8 mouse cellular contexts compared by ENCODE assay signal in genomic region chr1:168430868-168431710, GRCm38 (mm10). TPM values are rescaled to one million over a fixed set of nuclear protein-coding genes. Genes with fewer than 3 reads are reported as not detected.
DNase-seq lines count a peak whose midpoint lies in the region; ATAC-seq lines count a peak whose summit lies in the region.

No protein-coding gene starts in this region.

- peak overlapping the region; percentile 98 for H3K9ac ChIP-seq in lung, embryonic 15.5 days

- peak overlapping the region; percentile 85 for H3K4me3 ChIP-seq in lung, embryonic 15.5 days

- peak overlapping the region; percentile 99 for H3K27ac ChIP-seq in lung, embryonic 15.5 days

- no peaks in the 10 kb centered on the region for H3K9me3 ChIP-seq in lung, embryonic 15.5 days

- H3K4me1 ChIP-seq in lung, embryonic 15.5 days, result peaks cover 15% of the 10 kb centered on the region; the same call in 1 of the 2 replicates

- H3K36me3 ChIP-seq in lung, embryonic 15.5 days, result no peaks in the 10 kb centered on the region

- H3K4me2 ChIP-seq in lung, embryonic 15.5 days, result peak overlapping the region; percentile 57

- no peaks in the 10 kb centered on the region for H3K27me3 ChIP-seq in lung, embryonic 15.5 days

- ATAC-seq in lung, embryonic 15.5 days (ENCODE audit: borderline replicate concordance, extremely low read depth, low FRiP score, low TSS enrichment), result no peak

- peak; percentile 52 for DNase-seq in right cerebral cortex, postnatal 25 days
- no peak for DNase-seq in right cerebral cortex, postnatal 36 days (ENCODE audit: low spot score in 2 of 2)
- peak; percentile 61 to 72 for DNase-seq in cerebellum, adult 18-20 months
- peak; percentile 30 for DNase-seq in gastrocnemius, adult 18-20 months (ENCODE audit: low spot score)
- peak; percentile 1 for DNase-seq in induced T-regulatory cell, adult 2 months (ENCODE audit: low read depth)
- peak; percentile 51 for DNase-seq in right cerebral cortex, postnatal 4 days
- no peak for DNase-seq in layer of hippocampus, postnatal 14 days (ENCODE audit: low spot score in 2 of 2)

- WGBS in lung, embryonic 15.5 days, result under 1% methylated on average over 37 of the region's 37 CpGs

RNA-seq across cellular contexts. Expression of gene Pbx1, which starts 1.0 kb away (rescaled TPM):
- total RNA-seq in gastrocnemius, adult 18-20 months (2021), result 10 to 100 TPM; 25.2 to 28.0 TPM
- 37.5 and 40.6 TPM in 2 replicates for polyA plus RNA-seq in lung, embryonic 15.5 days (2015; fragmentation: Nextera tagmentation; extraction: Ambion mirVana)
- 100 to 1,000 TPM; 103 to 106 TPM for total RNA-seq in layer of hippocampus, postnatal 14 days (2021)

Comparison
In these comparisons a context has a peak if more than half of its experiments do, and no peak if none do; other contexts are left out.
1. DNase-seq: peak in right cerebral cortex, postnatal 25 days (single experiment), cerebellum, adult 18-20 months (2 of 2), gastrocnemius, adult 18-20 months (single experiment), induced T-regulatory cell, adult 2 months (single experiment) and right cerebral cortex, postnatal 4 days (single experiment); none in right cerebral cortex, postnatal 36 days (0 of 2) and layer of hippocampus, postnatal 14 days (0 of 2).